Mouse (Mus musculus) megakaryocyte, embryonic 14.5 days (primary cell): ENCODE measurements around the gene Foxa2.

Experiments used
- FLI1 ChIP-seq: IDR thresholded peaks from 2 replicates; pipeline ENCODE4 v1.6.1; 2012; ENCODE audit warnings: low read length, inconsistent platforms, mixed read lengths
- GATA1 ChIP-seq: IDR thresholded peaks from 3 replicates; pipeline ENCODE4 v1.6.1; 2012; ENCODE audit warnings: mixed read lengths, low read length, inconsistent platforms, borderline replicate concordance

- TF ChIP-seq GATA1 (no peak), FLI1 (no peak)
Measured at GRCm38 (mm10) chr2:148009049-148009448, 37.7 kb downstream of the Foxa2 start.
